Mouse (Mus musculus): ENCODE results near the gene Carmil1. TPM values are rescaled to one million over a fixed set of nuclear protein-coding genes. Genes with fewer than 3 reads are reported as not detected.

Gene Carmil1
- total RNA-seq, 2 experiments from 2014 or later = 9.1 to 10.6 TPM

DNA sequence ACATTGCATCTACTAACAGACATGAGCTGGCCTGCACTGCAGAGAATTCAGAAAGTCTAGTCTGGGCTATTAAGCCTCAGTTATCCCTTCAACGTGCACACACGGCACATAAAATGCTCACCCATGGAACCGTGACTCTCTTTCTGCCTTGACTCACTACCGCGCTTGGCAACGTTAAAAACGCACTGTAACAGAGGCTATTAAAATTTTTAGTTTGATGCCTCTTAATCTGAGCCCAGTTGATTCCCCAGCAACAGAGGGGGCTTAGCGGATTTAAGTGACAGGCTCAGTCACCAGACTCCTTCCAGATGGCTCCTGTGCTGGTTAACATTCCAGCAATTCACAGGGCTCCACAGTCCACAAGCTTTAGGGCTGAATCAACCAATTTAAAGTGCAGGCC, 213.0 kb downstream of the Carmil1 start:
- DNase-seq (ENCODE audit: low spot score) = no peak
- intact Hi-C loops (cut with DNase I) = no loop called here

DNA sequence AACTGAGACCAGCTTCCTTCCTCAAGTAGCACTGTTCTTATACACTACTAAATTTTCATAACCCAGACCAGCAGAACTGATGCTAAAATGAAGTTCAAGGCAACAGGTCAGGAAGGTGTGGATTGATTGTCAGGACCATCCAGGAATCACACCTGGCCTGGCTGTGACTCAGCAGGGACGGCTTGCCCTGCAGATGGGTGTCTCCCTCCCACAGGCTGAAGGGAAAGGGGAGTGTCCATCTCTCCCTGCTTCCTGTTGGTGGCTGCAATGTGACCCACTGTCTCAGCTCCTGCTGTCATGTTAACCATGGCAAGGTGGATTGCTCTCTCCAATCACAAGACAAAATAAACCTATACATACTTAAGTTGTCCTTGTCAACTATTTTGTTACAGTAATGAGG, 215.1 kb downstream of the Carmil1 start:
- no peak for DNase-seq (ENCODE audit: low spot score)
- intact Hi-C loops (cut with DNase I) = no loop called here

DNA sequence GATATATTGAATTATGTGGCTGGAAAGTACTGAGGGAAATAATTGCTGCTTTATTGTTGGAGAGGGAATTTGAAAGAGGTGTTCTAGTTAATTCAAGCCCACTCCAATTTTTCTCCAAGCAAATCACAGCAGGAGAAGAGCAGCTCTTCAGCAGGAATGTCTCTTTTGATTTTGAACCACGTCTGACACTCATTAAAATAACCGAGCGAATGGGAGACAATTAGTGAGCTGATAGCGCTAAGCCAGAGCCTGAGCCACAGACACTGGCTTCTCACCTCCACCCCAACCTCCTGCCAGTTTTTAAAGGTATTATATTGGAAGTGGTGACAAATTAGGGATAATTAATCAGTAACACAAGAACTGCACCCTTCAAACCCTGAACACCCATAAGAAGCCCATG, 217.8 kb downstream of the Carmil1 start:
- intact Hi-C loops (cut with DNase I) = no loop called here
- no peak for DNase-seq (ENCODE audit: low spot score)

DNA sequence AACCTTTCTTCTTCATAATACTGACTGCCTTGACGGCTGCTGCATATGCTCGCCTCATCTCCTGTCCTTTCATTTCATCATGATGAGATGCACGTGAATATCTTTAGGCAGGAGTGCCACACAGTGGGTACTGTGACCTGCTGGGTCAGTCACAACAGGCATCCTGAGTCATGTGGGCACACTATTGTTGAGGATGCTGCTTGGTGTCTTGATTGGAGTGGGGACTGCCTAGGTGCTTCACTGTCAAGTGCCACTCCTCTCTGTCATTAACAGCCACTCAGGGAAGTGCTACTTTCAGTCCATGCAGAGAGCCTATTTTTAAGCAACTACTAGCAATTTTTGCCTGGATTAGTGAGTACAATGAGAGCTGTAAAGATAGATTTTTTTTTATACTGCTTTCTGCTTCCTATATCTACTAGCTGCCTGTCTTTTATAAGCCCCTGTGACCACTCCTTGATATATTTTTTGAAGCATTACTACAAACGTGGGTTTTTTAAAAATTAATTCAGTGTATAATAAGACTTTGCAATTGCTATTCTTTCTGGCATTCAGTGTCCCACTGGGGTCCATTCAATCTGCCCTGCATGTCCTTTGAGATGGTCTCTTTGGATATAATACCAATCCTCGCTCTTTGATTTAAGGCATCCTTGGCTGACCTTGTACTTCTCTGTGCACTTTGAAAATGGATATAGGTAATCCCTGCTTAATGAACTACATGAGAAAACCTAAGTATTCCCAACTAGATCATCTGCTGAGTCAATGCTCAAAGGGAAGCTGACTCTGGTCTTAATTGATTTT, 225.3 kb downstream of the Carmil1 start:
- intact Hi-C loops (cut with DNase I) = no loop called here
- no peak for DNase-seq (ENCODE audit: low spot score)

DNA sequence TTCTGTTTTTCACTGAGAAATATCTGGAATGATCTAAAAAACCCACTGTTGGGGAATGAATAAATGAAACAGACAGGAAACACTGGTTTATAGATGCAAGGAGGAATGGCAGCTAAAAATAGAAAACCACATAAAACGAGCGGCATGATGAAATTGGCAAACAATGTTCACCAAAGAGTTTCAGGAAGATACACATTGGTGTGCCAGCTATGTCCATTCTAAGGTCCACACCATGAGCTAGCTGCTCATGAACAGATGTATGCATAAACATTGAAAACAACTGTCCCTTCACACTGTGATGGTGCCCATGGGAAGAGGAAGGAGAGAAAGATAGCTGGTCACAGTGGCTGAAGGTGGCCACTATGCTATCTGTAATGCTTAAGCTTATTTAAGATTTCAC, 229.1 kb downstream of the Carmil1 start:
- no peak for DNase-seq (ENCODE audit: low spot score)

DNA sequence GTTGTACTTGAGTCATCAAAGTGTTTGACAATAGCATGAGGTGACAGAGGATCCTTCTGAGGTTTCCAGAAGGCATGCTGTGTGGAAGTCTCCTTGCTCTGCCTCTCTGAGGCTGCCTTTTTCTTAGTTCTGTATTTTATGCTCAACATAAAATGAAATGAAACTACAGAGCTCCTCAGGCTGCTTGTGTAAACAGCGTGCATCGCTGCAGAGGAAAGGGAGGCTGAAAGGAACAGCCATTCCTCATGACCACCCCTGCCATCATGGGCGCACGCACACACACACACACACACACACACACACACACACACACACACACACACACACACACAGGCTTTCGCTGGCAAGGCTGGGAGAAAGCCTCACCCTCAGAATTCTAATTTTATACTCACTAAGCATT, 230.3 kb downstream of the Carmil1 start:
- intact Hi-C loops (cut with DNase I) = no loop called here
- no peak for DNase-seq (ENCODE audit: low spot score)

More for the DNA sequence above, 229.1 kb downstream of the Carmil1 start:
- intact Hi-C loops (cut with DNase I) = no loop called here

DNA sequence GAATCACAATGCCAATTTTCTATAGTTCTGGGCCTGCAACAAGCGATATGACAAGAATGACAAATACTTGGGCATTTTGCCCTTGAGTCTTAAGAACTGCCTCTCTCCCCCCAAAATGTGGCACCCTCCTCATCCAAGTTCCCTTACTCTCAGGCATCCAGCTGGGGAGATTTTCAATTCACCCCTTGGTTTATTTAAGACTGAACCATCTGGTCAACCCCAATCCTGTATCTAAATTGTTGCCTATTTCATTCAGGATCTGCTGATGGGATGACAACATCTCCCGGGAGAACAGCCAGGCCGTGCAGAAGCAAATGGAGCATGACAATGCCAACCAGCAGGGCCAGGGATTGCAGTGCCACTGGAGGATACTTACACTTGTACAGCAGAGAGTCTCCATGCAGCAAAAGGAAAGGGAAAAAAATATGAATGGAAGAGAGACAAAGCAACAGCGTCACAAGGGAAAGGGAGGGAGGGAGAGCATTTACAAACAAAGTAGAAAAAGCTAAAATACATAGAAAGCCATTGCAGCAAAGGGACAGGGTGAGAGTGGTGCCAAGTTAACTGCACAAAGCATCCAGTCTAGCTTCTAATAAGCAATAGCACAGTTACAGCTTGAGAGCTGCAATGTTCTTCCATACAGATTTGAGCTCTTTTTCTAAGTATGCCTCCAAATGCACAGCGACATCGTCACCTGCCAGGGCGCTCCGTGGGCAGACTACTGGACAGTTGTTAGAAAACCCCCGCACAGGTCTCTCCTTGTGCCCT, 231.1 kb downstream of the Carmil1 start:
- intact Hi-C loops (cut with DNase I) = no loop called here
- DNase-seq (ENCODE audit: low spot score) = no peak

DNA sequence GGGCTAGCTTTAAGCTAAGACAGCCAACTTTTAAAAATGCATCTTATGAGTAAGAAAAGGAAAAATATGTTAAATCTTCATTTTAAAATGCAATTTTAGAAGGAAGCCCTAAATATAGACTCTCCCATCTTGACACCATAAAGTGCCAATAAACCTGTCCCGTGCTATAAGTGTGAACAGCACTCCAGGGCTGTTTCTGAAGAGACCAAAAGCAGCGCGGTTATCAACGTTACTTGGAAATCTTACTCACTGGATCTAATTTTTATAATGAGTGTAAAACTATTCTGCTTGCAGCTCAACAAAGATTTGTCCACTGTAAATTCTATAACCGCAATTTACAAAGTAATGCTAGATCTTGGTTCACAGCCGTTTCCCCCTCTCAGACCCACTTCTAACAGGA, 232.0 kb downstream of the Carmil1 start:
- no peak for DNase-seq (ENCODE audit: low spot score)
- intact Hi-C loops (cut with DNase I) = no loop called here

DNA sequence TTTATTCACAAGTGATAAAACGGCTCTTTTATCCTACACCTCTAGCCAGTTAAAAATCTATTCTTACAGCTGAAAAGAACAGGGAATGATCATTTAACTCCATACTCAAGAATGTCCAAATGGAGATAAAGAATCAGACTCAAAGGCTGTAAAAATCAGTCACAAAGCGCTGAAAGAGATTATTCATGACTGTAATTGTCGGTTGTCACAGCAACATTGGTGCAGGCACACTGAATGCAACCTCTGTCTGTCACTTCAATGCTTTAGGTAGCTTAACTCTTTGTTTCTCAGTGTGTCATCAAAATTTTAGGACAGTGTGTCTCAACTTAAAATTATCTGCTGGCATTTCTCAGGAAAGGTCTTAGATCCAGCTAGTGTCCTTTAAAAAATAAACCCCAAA, 235.3 kb downstream of the Carmil1 start:
- intact Hi-C loops (cut with DNase I) = no loop called here
- no peak for DNase-seq (ENCODE audit: low spot score)

DNA sequence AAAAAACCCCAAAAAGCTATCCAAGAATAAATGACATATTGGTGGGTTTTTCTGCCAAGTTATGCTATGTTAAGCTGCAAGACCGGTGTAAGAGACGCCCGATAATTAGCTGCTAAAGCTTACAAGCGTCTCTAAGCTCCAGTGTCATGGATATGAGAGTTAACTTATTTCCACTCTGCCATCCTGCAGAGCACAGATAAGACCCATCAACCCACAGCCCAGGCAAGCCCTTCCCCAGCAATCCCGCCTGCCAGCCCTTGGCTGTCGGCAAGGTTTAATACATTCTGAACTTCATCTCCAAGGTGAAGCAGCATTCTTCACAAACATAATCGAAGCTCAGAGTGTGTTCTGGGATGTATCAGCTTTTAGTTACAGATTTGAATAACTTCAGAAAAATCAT, 240.4 kb downstream of the Carmil1 start:
- DNase-seq (ENCODE audit: low spot score) = no peak
- intact Hi-C loops (cut with DNase I) = no loop called here

DNA sequence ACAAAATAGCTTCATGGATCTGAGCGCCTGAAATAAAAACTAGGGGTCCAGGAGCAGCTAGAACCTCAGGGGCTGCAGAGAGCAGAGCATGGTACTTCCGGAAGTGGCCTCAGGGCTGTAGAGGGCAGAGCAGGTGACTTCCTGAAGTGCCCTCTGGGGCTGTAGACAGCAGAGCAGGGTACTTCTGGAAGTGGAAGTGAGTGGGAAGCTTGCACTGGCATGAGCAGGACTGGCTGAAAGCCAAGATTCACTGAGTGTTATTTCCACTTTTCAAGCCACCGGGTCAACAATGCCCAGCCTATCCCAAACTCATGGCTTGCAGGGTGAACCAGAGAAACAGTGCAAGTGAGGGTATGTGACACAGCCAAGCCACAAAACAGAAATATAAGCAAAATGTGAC, 243.1 kb downstream of the Carmil1 start:
- DNase-seq (ENCODE audit: low spot score) = no peak
- intact Hi-C loops (cut with DNase I) = no loop called here

DNA sequence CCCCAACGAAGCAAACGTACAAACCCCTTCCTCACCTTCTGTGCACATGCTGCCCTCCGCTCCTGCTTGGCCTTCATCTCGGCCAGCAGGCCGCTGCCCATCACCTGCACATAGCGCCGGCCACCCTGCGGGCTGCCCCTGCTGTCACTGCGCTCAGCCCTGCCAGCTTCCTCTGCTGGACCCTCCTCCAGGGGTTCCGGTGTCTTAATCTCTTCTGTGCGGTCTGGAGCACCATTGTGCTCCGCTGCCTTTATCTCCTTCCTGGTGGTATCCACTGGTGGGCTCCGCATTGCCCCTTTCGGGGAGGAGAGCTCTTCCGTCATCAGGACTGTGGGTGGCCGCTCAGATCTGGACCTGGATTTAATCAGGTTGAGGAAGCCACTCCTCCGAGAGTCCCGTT, 244.4 kb downstream of the Carmil1 start:
- DNase-seq (ENCODE audit: low spot score) = no peak
- intact Hi-C loops (cut with DNase I) = no loop called here

DNA sequence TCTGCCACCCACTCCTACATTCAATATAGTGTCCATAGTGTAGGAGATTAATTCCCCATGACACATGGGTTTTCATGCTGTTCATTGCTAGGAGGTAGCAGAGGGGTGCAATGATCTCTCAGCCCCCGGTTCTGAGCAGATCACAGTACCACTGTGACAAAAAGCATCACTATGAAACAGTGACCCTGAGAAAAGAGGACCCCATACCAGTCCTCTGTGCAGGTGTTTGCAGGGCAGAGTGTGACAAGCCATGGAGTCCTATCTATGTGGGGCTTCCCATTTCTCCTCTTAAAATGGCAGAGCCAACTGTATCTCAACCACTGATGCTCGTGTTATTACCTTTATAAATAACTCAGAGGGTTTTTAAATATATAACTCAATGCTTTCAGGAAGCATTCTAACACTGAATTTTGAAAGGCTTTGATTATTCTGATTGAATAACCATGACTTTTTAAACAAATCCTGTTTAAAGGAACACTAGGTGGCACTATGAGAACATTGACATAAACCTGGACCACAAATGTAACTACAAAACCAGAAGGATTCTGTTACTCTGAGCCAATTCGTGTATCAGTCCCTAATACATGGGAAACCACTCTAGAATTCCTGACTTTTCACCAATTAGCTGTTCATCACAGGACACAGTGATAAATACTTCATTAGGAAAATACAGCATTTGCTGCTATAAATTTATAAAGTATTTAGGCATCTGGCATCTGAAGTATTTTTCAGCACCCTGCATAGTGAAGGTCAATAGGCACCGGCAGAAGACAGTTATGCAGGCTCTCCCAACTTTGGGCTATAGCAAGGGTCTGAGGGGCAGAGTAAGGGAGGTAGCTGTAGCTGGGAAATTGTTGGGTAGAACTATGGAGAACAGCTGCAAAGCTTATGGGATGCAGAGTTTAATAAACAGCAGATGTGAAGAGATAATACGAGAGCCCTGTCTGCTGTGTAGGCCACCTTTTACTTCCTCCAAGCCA, 253.1 kb downstream of the Carmil1 start:
- no peak for DNase-seq (ENCODE audit: low spot score)
- intact Hi-C loops (cut with DNase I) = loop anchor here (5.0 kb wide), 2 partner anchors 255 to 270 kb away; partner anchors contain the start of gene Carmil1

DNA sequence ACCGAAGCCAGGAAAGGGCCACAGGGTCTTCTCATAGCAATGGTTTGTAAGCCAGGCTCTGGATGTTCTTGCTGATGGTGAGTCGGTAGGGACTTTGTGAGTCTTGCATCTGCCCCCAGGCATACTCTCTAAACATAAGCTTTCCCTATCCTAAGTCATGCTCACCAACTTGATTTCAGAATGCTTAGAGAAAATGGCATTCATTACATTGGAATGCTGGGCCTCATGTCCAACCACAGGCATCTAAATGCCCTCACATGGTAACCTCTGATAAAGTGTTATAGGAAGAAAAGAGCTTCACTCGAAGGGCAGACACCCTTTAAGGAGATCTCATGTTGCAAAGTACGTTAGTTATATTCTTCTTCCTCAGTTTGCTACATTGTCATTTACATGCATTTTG, 262.1 kb downstream of the Carmil1 start:
- intact Hi-C loops (cut with DNase I) = loop anchor here (10.0 kb wide), 1 partner anchor 184 kb away; the partner anchor contains the start of gene Slc17a3
- no peak for DNase-seq (ENCODE audit: low spot score)

DNA sequence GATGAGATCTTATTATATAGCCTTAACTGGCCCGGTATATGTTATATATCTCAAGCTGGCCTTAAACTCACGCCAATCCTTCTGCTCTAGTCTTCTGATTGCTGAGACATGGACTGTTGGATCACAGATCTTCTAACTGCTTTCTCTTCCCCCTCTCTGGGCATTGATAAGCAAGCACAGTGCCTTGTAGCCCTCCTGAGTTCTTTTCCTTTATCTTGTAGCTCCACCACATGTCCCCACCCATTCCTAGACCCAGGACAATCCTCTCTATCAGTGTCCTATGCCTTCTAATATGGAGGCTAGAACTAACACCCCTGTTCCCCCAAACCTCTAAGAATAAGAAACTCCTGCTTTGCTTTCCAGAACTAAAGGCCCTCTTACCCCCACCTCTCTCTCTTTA, 275.1 kb downstream of the Carmil1 start:
- intact Hi-C loops (cut with DNase I) = no loop called here
- no peak for DNase-seq (ENCODE audit: low spot score)

DNA sequence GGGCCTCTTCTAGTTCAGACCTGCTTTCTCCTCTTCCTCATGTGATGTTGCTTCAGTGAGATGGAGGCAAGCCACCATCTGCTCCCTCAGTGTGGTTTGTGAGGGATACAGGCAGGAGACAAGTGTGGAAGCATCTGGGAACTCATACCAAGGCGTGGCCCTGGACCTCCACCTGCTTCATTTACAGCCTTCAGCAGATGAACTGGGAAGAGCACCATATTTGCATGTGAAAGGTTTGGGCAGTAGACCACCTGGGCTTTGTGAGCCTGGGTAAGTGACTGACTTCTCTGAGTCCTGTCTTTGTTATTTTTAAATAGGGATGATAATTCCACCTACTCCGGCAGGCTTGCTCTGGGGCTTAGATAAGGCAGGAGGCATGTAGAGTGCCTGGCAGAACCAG, 278.8 kb downstream of the Carmil1 start:
- intact Hi-C loops (cut with DNase I) = no loop called here

DNA sequence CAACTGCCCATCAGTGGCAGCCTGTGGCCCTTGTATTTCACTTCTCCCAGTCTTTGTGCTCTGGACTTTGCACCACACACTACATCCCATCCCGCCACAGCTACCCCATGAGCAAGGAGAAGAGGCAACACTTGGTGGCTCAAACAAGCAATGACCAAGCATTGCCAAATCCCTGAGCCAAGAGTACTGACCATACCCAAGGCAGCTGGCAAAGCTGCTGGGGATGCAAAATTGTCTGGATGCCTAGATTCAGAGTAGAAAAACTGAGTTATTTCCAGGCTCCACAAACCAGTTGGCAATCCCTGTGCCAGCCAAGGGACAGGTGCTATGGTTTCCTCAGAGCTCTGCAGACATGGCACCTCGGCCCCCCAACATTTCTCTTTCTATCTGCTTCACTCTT, 279.5 kb downstream of the Carmil1 start:
- intact Hi-C loops (cut with DNase I) = no loop called here
- DNase-seq (ENCODE audit: low spot score) = no peak

More for the DNA sequence above, 278.8 kb downstream of the Carmil1 start:
- no peak for DNase-seq (ENCODE audit: low spot score)

DNA sequence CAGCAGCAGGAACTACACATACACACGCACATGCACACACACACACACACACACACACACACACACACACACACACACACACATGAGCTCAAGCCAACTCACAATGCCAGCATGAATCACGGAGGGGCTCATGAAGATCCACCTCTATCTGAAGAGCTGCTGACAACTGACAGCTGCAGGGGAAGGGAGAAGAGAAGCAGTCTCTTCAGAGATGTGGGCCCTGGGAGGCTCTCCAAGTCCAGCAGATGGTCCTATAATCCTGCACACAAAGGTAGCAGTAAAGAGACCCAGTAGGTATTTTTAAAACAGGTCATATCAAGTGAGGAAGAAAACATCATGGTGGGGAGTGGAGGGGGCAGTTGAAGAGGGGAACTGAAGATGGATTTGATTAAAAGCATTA, 281.8 kb downstream of the Carmil1 start:
- intact Hi-C loops (cut with DNase I) = no loop called here
- DNase-seq (ENCODE audit: low spot score) = no peak

DNA sequence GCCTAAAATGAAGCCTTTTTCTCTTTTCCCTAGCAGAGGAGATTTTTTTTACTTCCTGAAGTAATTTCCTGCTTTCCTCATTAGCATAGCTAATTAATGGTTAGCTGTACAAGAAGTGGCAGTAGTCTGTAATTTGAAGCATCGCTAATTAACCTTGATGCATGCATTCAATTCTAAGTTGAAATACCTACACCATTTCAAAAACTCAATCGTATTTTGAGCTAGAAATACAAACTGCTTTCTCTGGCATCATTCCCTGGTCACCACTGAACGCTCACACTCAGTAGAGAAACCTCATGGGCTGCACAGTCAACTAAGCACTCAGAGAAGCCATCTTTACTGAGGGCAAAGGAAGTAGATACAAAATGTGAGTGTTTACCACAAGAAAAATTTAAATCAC, 285.8 kb downstream of the Carmil1 start:
- DNase-seq (ENCODE audit: low spot score) = no peak
- intact Hi-C loops (cut with DNase I) = no loop called here

DNA sequence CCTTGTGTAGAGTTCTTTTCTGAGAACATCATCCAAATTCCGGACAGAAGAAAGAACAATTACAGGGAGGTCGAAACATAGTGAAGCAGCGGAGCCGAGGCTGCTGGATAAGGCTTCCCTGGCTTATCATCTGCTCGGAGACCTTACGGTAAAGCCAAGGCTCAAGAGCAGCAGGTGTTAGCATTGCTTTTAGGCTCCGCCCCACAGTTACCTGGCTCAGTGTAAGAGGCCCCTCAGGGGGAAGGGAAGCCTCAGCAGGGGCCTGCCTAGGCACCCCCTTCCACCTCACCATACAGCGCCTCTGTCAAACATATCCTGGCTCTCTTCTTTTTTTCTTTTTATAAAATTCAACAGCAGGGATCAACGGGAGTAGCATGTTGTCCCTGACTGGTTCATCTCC, 286.6 kb downstream of the Carmil1 start:
- DNase-seq (ENCODE audit: low spot score) = no peak
- intact Hi-C loops (cut with DNase I) = no loop called here

Measured in heart, postnatal 25 days (tissue).